Mouse (Mus musculus) embryonic facial prominence, embryonic 11.5 days (tissue): ENCODE data around the gene Ccdc34. TPM values are rescaled to one million over a fixed set of nuclear protein-coding genes. Genes with fewer than 3 reads are reported as not detected.

ENCODE experiments used
- ATAC-seq: fragments of 200-750 bp; cut with Nextera tagmentation; replicated peaks from 2 replicates; pipeline ENCODE4 v1.8.0; 2017; ENCODE audit warnings: low read depth; ENCODE audit not compliant: insufficient number of reproducible peaks, low FRiP score, low TSS enrichment
- DNase-seq: peaks from one replicate; pipeline ENCODE4 v3.0.0-alpha.2; 2015; ENCODE audit warnings: low spot score
- H3K27ac ChIP-seq: fragments of 300-500 bp; sonication (generic); replicated peaks from 2 replicates; pipeline ENCODE4 v1.5.1; 2014; ENCODE audit warnings: mild to moderate bottlenecking, low read depth, low read length, control low read depth
- H3K27me3 ChIP-seq: fragments of 300-500 bp; sonication (generic); 2 replicates; pipeline ENCODE4 v1.6.1; 2014; ENCODE audit warnings: mild to moderate bottlenecking, low read length, moderate library complexity, mixed read lengths; ENCODE audit not compliant: control insufficient read depth, insufficient read depth
- H3K36me3 ChIP-seq: fragments of 300-500 bp; sonication (generic); replicated peaks from 2 replicates; pipeline ENCODE4 v1.6.1; 2014; ENCODE audit warnings: low read depth, mild to moderate bottlenecking, low read length, moderate library complexity, mixed read lengths; ENCODE audit not compliant: control insufficient read depth, insufficient read depth
- H3K4me1 ChIP-seq: fragments of 300-500 bp; sonication (generic); 2 replicates; pipeline ENCODE4 v1.6.1; 2014; ENCODE audit warnings: low read length, mixed read lengths; ENCODE audit not compliant: control insufficient read depth, insufficient read depth
- H3K4me2 ChIP-seq: fragments of 300-500 bp; sonication (generic); 2 replicates; pipeline ENCODE4 v1.6.1; 2014; ENCODE audit warnings: low read depth, mild to moderate bottlenecking, control low read depth, low read length, moderate library complexity
- H3K4me3 ChIP-seq: fragments of 300-500 bp; sonication (generic); 2 replicates; pipeline ENCODE4 v1.5.1; 2014; ENCODE audit warnings: low read depth, low read length, control low read depth
- H3K9ac ChIP-seq: fragments of 300-500 bp; sonication (generic); replicated peaks from 2 replicates; pipeline ENCODE4 v1.6.1; 2014; ENCODE audit warnings: mild to moderate bottlenecking, control low read depth, low read length
- H3K9me3 ChIP-seq: fragments of 300-500 bp; sonication (generic); replicated peaks from 2 replicates; pipeline ENCODE4 v1.6.1; 2016; ENCODE audit warnings: mild to moderate bottlenecking, low read length, inconsistent platforms, mixed read lengths; ENCODE audit not compliant: control insufficient read depth
- WGBS: fragments of 180-500 bp; shearing (Covaris S2); extraction: QIAGEN DNeasy Blood & Tissue Kit; methylation state at CpG from one replicate; pipeline ENCODE4 v1.1.7; 2014; 5-methylcytosine and 5-hydroxymethylcytosine counted together
- polyA plus RNA-seq: library from polyadenylated mRNA; unstranded; fragments of >200 nt; fragmentation: Nextera tagmentation; extraction: Ambion mirVana; gene quantifications from 2 replicates; pipeline ENCODE4 v1.2.1, GENCODE M21; 2014

Ccdc34 gene
- polyA plus RNA-seq, 1 experiment from 2014 or later: 66.1 TPM

DNA sequence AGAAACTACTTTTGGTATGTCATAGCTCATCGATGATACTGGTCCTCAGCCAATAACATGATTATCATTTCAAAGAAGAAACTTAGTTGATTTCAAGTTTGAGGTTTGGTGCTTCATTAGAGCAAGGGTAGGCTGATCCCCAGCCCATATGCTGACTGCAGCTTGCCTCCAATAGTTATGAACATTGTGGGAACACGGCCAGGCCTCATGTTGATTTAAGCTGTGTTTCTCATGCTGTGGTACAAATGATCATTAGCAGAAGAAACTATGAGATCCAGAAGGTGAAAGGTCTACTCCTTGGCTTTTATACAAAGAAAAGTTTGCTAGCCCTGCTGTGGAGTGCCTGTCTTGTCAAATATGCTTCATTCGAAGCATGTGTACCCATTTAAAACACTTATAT, 12.5 kb upstream of the Ccdc34 start:
- Histone ChIP-seq H3K9me3 (no peaks in the 10 kb centered on the region), H3K27ac (no peak overlapping the region), H3K36me3 (no peaks in the 10 kb centered on the region; the same call in 1 of the 2 replicates), H3K4me2 (no peak overlapping the region), H3K4me3 (no peak overlapping the region), H3K27me3 (no peaks in the 10 kb centered on the region), H3K4me1 (no peaks in the 10 kb centered on the region), H3K9ac (no peak overlapping the region)
- ATAC-seq: no peak
- 79% methylated on average over 3 of the region's 3 CpGs for WGBS
- no peak for DNase-seq

GRCm38 (mm10) chr2:110005596-110006239, 11.9 kb upstream of the Ccdc34 start:
- no peaks in the 10 kb centered on the region for H3K27me3 ChIP-seq
- H3K36me3 ChIP-seq: no peaks in the 10 kb centered on the region; the same call in 1 of the 2 replicates
- H3K9me3 ChIP-seq: no peaks in the 10 kb centered on the region
- H3K27ac ChIP-seq: no peak overlapping the region
- ATAC-seq (no peak), DNase-seq (no peak)
- H3K4me1 ChIP-seq: no peaks in the 10 kb centered on the region
- H3K9ac ChIP-seq: no peak overlapping the region
- 75% methylated on average over 3 of the region's 3 CpGs for WGBS
- H3K4me2 ChIP-seq: no peak overlapping the region
- no peak overlapping the region for H3K4me3 ChIP-seq

DNA sequence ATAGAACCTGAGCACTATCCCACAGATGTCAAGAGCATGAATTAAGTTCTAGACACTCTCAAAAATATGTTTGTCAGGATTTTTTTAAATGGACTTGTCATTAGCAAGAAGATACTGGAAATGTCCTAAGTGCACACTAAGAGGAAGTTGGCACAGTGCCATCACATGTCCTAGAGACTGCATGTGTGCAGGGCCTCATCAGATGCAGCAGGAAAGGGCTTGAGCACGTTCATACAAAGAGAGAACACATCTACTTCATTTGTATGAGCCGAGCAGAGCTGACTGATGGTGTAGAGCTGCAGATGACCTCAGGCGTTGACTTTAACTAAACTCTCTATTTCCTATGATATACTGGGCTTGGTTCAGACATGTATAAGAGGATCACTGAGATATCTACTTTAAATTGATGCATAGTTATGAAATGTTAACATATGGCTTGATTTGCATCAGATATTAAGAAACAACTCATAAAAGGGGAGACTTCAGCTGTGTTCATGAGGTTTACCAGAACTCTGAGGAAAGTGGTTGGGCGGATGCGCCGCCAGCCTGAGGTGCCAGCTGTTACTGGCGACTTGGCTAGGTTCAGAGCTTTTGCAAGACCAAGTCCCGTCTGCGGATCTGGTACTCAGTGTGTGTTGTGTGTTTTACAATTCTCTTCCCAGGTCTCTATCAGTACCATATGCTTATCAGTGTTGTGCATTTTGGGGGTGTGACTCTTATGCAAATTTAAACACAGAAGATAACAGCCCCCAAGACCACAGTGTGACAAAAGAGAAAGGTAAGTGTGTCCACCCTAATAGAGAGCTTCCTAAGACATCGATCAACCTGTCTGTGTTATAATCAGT, 10.0 kb upstream of the Ccdc34 start:
- no peaks in the 10 kb centered on the region for H3K4me1 ChIP-seq
- H3K27me3 ChIP-seq: no peaks in the 10 kb centered on the region
- WGBS: 92% methylated on average over 10 of the region's 10 CpGs
- H3K9me3 ChIP-seq: no peaks in the 10 kb centered on the region
- no peaks in the 10 kb centered on the region; the same call in none of the 2 replicates for H3K36me3 ChIP-seq
- H3K9ac ChIP-seq: no peak overlapping the region
- no peak overlapping the region for H3K4me3 ChIP-seq
- no peak overlapping the region for H3K27ac ChIP-seq
- ATAC-seq (no peak), DNase-seq (no peak)
- no peak overlapping the region for H3K4me2 ChIP-seq

DNA sequence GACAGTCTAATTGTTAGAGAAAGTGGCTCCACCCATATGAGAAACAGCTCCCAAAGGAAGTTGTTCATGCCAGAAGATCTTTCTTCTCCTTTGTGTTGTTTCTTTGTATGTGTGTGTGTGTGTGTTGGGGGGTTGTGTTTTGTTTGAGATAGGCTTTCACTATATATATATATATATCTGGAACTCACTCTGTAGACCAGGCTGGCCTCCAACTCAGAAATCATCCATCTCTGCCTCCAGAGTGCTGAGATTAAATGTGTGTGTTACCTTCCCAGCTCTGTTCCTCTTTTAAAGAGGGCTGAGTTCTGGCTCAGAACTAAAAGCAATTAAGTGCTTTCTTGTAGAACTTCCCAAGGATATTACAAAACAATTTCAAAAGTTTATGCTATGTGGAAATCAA, 8.2 kb upstream of the Ccdc34 start:
- no peaks in the 10 kb centered on the region for H3K9me3 ChIP-seq
- H3K27me3 ChIP-seq: no peaks in the 10 kb centered on the region
- H3K9ac ChIP-seq: no peak overlapping the region
- ATAC-seq (no peak), DNase-seq (no peak)
- no peak overlapping the region for H3K27ac ChIP-seq
- H3K4me2 ChIP-seq: no peak overlapping the region
- no peak overlapping the region for H3K4me3 ChIP-seq
- no peaks in the 10 kb centered on the region for H3K4me1 ChIP-seq
- H3K36me3 ChIP-seq: no peaks in the 10 kb centered on the region; the same call in none of the 2 replicates

DNA sequence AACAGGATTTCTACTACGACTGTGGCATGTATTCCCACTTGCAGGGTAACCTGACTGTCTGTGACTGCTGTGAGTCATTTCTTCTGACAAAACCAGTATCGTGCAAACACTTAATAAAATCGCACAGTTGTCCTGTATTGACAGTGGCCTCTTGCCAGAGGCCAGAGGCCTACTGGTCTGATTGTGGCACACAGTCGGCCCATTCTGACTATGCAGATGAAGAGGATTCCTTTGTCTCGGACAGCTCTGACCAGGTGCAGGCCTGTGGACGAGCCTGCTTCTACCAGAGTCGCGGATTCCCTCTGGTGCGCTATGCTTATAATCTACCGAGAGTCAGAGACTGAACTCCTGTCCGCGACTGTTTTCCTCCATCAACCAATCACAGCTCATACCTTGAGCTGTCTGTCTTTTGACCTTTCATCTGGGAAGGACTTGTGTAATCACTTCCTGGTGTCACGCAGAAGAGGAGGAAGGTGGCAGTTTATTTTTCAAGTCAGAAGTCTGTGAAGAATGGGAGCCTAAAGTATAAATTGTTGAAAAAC, 5.4 kb upstream of the Ccdc34 start:
- DNase-seq (no peak), ATAC-seq (no peak)
- WGBS: 91% methylated on average over 13 of the region's 13 CpGs
- Histone ChIP-seq H3K4me1 (no peaks in the 10 kb centered on the region), H3K4me3 (no peak overlapping the region), H3K9ac (no peak overlapping the region), H3K36me3 (no peaks in the 10 kb centered on the region; the same call in none of the 2 replicates), H3K9me3 (no peaks in the 10 kb centered on the region), H3K27me3 (no peaks in the 10 kb centered on the region), H3K27ac (no peak overlapping the region), H3K4me2 (no peak overlapping the region)

- peak overlapping the region; percentile 90 for H3K9ac ChIP-seq
- peak overlapping the region; percentile 48; the same call in 1 of the 2 replicates for H3K4me2 ChIP-seq
- no peaks in the 10 kb centered on the region for H3K27me3 ChIP-seq
- peak overlapping the region; percentile 60 for H3K4me3 ChIP-seq
- no peaks in the 10 kb centered on the region; the same call in 1 of the 2 replicates for H3K36me3 ChIP-seq
- H3K4me1 ChIP-seq: no peaks in the 10 kb centered on the region
- no peak overlapping the region for H3K27ac ChIP-seq
- DNase-seq (no peak), ATAC-seq (no peak)
- 49% methylated on average over 7 of the region's 7 CpGs for WGBS
- H3K9me3 ChIP-seq: no peaks in the 10 kb centered on the region
Measured at GRCm38 (mm10) chr2:110017087-110017486, 530 bp upstream of the Ccdc34 start.

DNA sequence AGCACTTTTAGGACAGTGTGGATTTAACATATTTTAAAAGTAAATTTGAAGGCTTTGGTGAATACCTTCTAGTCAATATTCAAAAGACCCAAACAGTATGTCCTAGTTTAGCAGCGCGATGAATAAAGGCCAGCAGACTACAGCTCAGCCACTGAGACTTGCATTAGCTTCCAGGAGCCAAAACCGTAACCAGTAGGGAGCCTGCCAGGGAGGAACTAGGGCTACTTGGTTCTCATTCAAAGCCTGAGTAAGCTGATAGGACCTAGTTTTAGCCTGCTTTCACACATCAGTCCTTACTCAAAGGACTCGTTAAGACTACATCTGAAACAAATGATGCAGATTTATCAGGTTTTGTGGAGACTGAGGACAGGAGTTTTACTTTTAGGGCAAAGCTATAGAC, 2.0 kb downstream of the Ccdc34 start:
- DNase-seq (no peak), ATAC-seq (no peak)
- no peak overlapping the region for H3K9ac ChIP-seq
- 89% methylated on average over 4 of the region's 4 CpGs for WGBS
- H3K27me3 ChIP-seq: no peaks in the 10 kb centered on the region
- H3K27ac ChIP-seq: no peak overlapping the region
- H3K4me2 ChIP-seq: no peak overlapping the region
- peaks cover 3% of the 10 kb centered on the region for H3K36me3 ChIP-seq
- no peak overlapping the region for H3K4me3 ChIP-seq
- H3K9me3 ChIP-seq: no peaks in the 10 kb centered on the region
- H3K4me1 ChIP-seq: no peaks in the 10 kb centered on the region

DNA sequence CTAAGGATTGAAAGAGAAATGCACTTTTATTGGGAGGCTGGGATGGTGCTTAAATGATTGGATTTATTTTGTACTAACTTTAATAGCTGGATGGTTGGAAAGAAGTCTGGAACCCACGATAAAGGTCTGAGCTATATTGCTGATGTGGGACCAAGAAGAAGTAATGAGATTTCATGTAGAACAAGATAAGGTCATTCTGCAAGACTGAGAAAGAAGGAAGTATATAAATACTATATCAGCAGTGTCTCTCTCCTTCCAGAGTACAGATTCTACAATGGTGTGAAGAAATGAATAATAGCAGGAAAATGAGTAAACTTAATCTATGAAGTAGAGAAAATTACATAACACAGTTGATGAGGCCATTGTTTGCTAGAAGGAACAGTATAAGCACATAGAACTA, 2.8 kb downstream of the Ccdc34 start:
- no peak for ATAC-seq

More for the DNA sequence above, 2.8 kb downstream of the Ccdc34 start:
- no peaks in the 10 kb centered on the region for H3K27me3 ChIP-seq
- no peaks in the 10 kb centered on the region for H3K9me3 ChIP-seq
- H3K4me3 ChIP-seq: no peak overlapping the region
- no peak overlapping the region for H3K9ac ChIP-seq
- 98% methylated on average over 1 of the region's 1 CpGs for WGBS
- H3K4me1 ChIP-seq: no peaks in the 10 kb centered on the region
- no peak overlapping the region for H3K4me2 ChIP-seq
- H3K27ac ChIP-seq: no peak overlapping the region
- peaks cover 3% of the 10 kb centered on the region for H3K36me3 ChIP-seq
- DNase-seq: no peak
